Mouse (Mus musculus): ENCODE results near the gene Sema4d.

The Sema4d gene

GRCm38 (mm10) chr13:51755584-51755983, 38.0 kb downstream of the Sema4d start:
- DNase-seq (ENCODE audit: low spot score in 2 of 2): no peak

DNA sequence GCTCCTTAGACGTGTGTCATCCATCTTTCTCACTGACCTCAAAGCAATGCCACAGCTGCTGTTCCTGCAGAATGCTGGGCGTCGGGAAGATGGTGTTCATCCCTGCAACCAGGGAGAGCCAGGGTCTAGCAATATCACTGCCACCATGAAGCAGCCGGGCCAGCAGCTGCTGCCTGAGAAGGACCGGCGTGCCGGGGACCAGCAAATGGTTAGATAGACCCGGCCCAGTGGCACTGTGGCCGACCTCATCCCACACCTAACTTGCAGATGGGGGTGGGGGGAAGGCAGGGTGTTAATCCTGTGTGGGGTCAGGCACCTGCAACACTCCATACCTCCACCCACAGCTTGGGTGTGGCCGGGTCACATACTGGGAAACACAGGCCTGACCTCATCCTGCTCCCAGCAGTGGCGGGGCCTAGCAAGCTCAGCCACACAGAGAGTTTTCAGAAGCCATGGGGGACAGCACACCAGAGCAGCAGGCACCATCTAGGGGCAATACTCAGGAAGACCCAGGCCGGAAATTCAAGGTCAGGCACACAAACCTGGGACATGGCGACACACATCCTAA, 38.9 kb downstream of the Sema4d start:
- no peak for DNase-seq (ENCODE audit: low spot score in 2 of 2)

DNA sequence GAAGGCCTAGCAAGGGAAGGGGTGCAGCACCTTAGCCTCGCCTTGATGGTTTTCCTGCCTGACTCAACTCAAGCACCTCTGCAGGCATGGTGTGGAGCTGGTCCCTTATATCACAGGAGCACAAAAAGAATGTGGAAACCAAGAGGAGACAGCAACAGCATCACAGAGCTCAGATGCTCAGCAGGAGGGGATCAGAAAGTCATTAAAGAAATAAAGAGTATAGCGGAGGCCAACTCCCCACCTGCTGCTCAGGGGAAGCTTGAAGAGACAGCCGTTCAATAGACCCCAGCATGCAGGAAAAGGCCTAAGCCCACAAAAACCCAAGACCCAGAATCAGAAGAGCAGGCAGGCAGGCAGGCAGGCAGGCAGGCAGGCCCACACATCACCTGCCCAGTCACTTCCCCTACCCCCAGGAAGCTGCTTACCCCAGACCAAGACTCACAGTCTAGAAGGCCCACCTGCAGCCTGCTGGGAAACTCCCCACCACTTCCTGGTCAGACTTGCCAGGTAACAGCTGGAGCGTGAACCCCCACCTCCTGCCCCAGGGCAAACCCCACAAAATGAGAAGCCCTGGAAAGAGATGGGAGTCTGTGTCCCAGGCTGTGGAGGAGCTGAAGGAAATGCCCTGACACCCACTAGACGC, 39.6 kb downstream of the Sema4d start:
- no peak for DNase-seq (ENCODE audit: low spot score in 2 of 2)

GRCm38 (mm10) chr13:51753168-51753465, 40.4 kb downstream of the Sema4d start:
- DNase-seq (ENCODE audit: low spot score in 2 of 2): no peak

- peak in 1 of 2 experiments; percentile 65 for DNase-seq (ENCODE audit: low spot score in 2 of 2)
These were observed 41.0 kb downstream of the Sema4d start for GRCm38 (mm10) chr13:51752346-51753167.

DNA sequence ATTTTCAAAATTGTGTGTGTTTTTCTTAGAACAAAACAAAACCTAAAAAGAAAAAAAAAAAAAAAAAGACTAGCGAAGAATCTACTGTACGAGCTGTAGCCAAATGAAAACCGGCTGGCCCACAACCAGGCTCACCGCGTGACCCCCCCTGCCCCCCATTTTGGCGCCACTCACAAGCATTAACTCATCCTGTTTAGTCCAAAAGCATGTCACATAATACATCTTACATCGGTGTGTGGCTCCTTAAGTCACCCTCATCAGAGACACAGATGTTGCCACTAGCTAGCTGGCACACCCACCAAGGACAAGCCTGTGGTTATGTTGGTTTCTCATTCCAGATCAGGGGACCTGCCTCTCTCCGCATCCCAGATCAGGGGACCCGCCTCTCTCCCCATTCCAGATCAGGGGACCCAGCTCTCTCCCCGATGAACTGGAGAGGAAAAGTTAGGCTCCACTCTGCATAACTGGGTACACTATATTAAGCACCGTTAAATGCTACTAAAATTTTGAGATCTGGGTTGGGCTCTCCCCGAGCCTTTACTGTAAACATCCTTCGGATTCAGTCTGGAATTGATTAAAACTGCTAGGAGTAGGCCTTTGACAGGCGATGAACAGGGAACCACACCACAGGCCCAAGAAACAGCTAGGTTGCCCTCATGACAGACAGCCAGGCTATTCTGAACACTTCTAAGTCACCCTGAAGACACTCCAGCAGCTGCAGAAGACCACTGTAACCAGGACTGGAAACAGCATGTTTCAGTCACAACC, 43.8 kb downstream of the Sema4d start:
- DNase-seq (ENCODE audit: low spot score in 2 of 2): no peak

DNA sequence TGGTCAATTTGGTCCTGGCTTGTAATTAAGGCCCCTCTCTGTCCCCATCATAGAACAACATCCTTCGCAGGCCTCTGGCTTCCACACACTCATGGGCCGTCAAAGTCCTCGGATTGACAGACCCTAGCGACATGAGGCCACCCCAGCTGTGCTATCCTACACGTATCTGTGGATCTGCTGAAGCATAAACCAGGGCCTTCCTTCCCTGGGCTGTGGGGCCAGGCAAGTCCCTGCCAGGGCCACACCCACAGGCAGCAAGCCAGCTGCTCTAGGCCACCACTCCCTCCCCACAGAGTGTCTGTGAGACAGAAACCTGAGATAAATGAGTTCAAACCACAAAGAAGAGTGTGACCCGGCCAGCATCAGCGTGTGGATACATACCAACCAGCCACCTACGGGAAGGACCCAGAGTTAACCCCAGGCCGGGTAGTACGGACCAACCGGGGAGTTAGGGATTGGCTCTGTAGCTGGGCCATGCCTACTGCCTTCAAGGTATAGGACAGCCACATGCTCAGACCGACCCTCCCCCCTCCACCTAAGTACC, 45.5 kb downstream of the Sema4d start:
- DNase-seq (ENCODE audit: low spot score in 2 of 2): no peak

DNA sequence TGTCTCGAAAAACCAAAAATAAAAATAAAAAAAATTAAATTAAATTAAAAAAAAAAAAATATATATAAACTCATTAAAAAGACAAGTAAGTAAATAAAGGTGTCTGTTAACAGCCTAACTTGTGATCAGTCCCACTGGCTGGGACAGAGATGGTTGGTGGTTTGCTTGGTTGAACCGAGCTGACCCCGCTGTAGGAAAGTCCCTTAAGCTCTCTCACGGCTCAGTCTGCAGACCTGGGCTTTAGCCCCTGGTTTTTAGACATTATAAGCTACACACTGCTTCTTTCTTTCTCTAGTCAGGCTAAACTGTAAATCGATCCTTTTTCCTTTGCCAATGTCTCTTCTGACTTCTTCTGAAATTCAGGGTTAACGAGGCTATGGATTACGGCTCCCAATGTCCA, 46.5 kb downstream of the Sema4d start:
- DNase-seq (ENCODE audit: low spot score in 2 of 2): no peak

DNA sequence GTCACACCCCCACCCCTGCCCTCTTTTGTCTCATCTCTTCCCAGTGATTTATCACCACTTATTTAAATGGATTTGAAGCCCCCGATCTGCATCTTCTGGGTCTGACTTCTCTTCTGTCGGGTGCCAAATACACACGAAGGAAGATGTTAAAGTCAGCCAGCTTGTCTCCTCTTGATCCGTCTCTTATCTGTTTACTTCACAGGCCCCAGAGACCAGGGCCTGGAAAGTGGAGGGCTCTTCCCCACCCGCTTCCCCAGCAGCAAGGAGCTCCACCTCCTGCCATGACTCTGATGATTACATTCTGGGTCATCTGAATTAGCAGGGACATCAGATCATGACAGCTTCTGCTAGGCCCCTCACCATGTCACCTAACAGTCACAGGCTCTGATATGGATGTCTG, 47.7 kb downstream of the Sema4d start:
- no peak for DNase-seq (ENCODE audit: low spot score in 2 of 2)

- DNase-seq (ENCODE audit: low spot score in 2 of 2): no peak
These were observed 49.7 kb downstream of the Sema4d start for GRCm38 (mm10) chr13:51743855-51744254.

GRCm38 (mm10) chr13:51742551-51743052, 50.9 kb downstream of the Sema4d start:
- no peak for DNase-seq (ENCODE audit: low spot score in 2 of 2)

GRCm38 (mm10) chr13:51740776-51741175, 52.8 kb downstream of the Sema4d start:
- DNase-seq (ENCODE audit: low spot score in 2 of 2): no peak

DNA sequence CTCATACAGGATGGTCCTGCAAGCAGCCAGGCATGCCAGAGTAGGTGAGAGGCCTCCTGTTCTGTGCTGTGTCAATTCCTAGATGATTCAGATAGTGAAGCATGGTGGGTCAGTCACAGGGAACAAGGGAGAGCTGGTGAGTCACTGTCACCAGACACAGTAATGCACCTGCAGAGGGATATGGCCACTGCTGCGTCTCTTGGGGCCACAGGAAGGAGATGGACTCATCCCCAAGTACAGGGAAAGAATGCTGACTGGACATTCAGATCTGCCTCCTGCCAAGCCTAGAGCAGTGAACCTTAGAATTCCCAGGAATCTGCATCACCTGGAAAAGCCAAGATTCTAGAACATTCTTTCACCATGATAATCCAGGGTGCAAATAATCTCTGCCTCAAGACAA, 53.8 kb downstream of the Sema4d start:
- no peak for DNase-seq (ENCODE audit: low spot score in 2 of 2)

- DNase-seq (ENCODE audit: low spot score in 2 of 2): no peak
These were observed 54.9 kb downstream of the Sema4d start for GRCm38 (mm10) chr13:51738531-51739117.

GRCm38 (mm10) chr13:51737949-51738513, 55.5 kb downstream of the Sema4d start:
- no peak for DNase-seq (ENCODE audit: low spot score in 2 of 2)

DNA sequence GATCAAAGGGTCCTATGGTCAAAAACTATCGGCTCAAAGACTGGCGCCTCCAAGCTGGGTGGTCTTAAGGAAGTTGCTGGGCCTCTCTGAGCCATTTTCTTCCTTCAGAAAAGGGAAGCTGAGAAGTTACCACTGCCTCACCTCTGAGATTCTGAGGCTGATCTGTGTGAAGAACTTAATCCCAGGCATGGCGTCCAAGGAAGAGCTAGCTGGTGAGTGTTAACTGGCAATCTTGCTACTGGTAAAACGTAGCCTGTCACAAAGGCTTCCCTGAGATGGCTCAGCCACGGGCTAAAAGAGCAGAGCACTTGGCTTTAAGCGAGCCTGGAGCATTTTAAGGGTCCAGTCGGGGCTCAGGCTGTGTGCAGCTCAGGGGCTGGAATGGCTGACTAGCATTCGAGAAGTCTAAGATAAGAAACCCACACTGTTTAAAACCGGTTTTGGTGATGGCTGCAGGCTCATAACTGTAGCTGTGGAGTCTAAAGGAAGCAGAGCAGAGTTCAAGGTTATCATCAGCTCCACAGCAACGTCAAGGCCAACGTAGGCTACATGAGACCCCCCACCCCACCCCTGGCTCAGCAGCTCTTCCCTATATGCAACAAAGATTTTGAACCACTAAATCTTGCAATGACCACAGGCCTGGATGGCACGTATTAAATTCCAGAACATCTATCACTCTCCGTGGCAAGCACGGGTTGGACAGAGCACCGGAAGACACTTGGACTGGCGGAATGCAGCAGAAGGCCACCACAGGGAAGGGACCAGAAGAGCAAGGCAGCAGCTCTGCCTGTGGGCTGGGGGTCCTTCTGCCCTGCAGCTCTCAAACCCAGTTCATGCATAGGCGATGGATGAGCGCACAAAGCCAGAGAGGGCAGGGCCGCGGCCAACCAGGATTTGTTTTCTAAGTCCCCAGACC, 56.3 kb downstream of the Sema4d start:
- DNase-seq (ENCODE audit: low spot score in 2 of 2): no peak

DNA sequence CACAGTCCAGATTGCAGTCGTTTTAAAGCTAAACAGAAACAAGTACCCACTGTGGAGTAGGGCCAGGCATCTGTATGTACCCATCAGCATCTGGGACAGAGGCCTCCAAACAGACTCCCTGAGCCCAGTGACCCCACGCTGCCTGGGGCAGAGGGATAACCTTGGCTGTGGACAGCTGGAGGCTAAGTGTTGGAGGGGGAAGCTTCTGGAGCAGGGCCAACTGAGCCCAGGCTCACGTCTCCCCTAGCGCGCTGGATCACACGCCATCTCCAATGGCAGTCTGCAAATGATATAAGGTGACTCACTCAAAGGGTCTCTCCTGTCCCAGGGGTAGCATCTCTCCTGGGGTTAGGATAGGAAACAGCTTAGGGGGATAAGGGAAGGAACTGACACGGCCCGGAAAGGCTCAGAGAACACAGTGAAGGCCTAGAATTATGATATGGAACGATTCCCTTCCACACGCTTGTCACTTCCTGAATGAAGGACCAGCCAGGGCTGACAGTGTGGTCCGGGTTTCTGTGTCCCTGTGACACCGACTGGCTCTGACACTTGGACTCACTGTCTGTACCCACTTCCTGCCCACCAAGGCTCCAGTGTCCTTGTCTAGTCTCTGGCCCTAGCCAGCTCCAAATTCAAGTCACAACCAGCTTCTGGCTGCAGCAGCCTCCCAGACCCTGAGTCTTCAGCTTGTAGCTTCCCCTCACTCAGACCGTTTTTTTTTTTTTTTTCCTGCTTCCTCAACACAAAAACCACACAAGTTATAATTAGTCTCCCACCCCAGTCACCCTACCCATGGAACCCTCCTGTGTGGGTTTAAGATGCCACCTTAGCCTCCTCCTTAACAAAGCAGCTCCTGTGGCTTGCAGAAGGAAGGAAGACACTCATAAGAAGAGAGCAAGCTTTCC, 57.3 kb downstream of the Sema4d start:
- DNase-seq (ENCODE audit: low spot score in 2 of 2): no peak

- DNase-seq (ENCODE audit: low spot score in 2 of 2): no peak
These were observed 59.0 kb downstream of the Sema4d start for GRCm38 (mm10) chr13:51734556-51734955.

DNA sequence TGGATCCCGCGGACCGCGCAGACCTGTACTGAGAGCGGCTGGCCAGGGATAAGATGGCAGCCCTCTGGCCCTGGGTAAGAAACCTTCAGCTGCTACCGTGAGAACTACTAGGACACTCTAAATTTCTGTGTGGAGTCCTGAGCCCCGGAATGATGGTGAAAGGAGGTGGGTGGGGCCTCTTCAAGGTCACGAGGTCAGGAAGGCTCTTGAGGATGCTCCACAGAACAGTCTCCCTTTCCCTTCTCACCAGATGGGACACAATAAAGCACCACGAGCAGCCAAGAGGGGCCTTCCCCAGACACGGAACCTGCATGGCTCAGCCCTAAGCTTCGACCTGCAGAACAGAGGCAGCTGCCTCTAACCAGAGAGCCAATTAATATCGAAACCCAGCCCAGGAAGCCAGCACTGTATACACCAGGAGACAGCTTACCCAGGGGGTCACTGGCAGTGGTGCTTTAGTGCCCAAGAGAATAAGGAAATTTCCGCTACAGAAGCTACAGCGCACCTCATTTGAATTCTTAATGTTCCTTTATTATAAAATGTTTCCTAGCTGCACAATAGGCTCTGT, 61.4 kb downstream of the Sema4d start:
- DNase-seq (ENCODE audit: low spot score in 2 of 2): no peak

Data from left cerebral cortex, adult 9 months (tissue).